Mouse (Mus musculus) layer of hippocampus, adult 2 months (tissue): ENCODE measurements around the gene Cwf19l1. TPM values are rescaled to one million over a fixed set of nuclear protein-coding genes. Genes with fewer than 3 reads are reported as not detected.
A peak's percentile ranks its signal among the peaks of the same experiment; 100 is the strongest.

Source experiments
- DNase-seq, 2 experiments: peaks; one replicate each; pipeline ENCODE4 v3.0.0; 2022; ENCODE audit warnings: low spot score in 2 of 2
- H3K27ac ChIP-seq: fragments of 200-600 bp; 2 replicates; pipeline ENCODE4 v1.8.1; 2022
- H3K4me3 ChIP-seq: fragments of 200-600 bp; 2 replicates; pipeline ENCODE4 v1.8.1; 2022; ENCODE audit warnings: mild to moderate bottlenecking
- CTCF ChIP-seq: fragments of 200-600 bp; conservative IDR thresholded peaks from 2 replicates; pipeline ENCODE4 v1.8.1; 2022; ENCODE audit warnings: antibody characterized with exemption, mild to moderate bottlenecking, moderate library complexity
- long read RNA-seq, 2 experiments: library from polyadenylated mRNA; stranded (forward); transcript quantifications; one replicate each; pipeline ENCODE4 v2.0.0; 2021; ENCODE audit warnings: borderline mapping rate in 2 of 2
- total RNA-seq, 2 experiments: library from RNA; stranded (reverse); gene quantifications; 2 replicates each; pipeline ENCODE4 v1.2.3; 2021

Cwf19l1 gene
- total RNA-seq, result 10 to 100 TPM; 18.0 to 19.4 TPM
- long read RNA-seq, experiment 1, partial matches to known transcripts, result 0 of 3 reads
- long read RNA-seq, experiment 1, other reads (novel, unspliced or antisense), result 1 of 3 reads
- long read RNA-seq, experiment 2, transcript Cwf19l1-201 (14 exons, 3,581 nt), result major isoform, 6 of 15 reads
- long read RNA-seq, experiment 2, partial matches to known transcripts, result 1 of 15 reads
- long read RNA-seq, experiment 2, other reads (novel, unspliced or antisense), result 8 of 15 reads

DNA sequence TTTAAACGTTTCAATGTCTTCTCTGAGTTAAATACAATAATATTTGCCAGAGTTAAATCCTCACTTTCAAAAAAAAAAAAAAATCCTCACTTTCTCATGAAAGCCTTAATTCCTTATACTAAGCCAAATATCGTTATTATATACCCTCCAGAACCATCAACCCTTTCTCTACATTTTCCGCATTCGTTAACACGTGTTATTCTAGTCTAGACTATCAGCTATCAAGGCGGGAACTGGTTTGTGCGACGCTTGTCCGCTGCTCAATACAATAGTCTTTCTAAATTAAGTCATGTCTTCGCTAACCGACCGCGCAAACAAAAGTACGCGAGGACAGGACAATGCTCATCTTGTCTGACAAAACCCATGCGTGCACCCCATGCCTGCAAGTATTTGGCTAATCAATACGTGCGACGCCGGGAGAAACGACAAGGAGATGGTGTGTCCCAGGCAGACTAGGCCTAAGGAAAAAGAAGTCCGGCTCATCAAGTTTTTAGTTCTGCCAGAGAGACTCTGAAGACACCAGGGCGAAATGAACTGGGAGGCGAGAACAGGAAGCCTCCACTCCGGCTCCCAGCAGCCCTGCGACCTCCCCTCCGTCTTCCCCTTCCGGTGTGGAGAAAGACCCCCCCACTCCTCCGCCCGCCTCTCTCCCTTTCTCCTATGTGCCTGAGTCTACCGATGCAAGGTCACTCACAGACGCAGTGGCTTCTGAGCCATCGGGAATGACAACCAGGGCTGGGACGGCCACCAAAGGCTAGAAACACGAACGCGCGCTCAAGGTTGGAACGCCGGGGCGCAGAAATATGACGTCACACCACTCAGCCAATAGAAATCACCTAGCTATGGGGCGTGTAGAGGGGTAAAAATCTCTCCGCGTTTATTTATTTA, at the start of gene Cwf19l1:
Cwf19l1 (minus strand) TSS at position 805 of the 888 bp plus-strand sequence.
- no peak for TF ChIP-seq CTCF
- H3K27ac ChIP-seq, result peak within 1 kb of the TSS; percentile 88
- peak; percentile 84 to 88 for DNase-seq
- peak within 1 kb of the TSS; percentile 58 for H3K4me3 ChIP-seq

GRCm38 (mm10) chr19:44183968-44184367, 48.3 kb upstream of the Cwf19l1 start:
- no peak for TF ChIP-seq CTCF
- DNase-seq, result no peak
- H3K27ac ChIP-seq, result peak overlapping the region; percentile 71
- no peak overlapping the region for H3K4me3 ChIP-seq

GRCm38 (mm10) chr19:44180502-44180901, 44.8 kb upstream of the Cwf19l1 start:
- TF ChIP-seq CTCF, result no peak
- DNase-seq, result no peak

DNA sequence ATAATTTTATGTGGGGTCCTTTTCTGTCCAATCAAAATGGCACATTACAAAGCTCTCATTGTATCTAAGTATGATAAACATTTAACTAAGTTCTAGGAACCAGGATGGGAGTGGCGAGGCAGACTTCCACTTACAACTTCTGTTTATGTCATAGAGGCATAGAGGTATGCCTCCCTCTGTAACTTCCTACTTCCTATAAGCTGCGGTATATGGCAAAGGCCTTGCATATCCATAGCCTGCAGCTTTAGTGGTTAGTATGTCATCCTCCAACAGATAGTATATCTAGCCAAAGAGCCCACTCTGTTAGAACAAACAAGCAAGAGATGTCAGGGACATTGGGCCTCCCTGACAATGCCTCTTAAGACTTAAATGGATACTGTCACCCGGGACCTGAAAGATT, 41.1 kb upstream of the Cwf19l1 start:
- Histone ChIP-seq H3K4me3 (no peak overlapping the region), H3K27ac (no peak overlapping the region)
- DNase-seq, result no peak
- no peak for TF ChIP-seq CTCF

More at GRCm38 (mm10) chr19:44180502-44180901, 44.8 kb upstream of the Cwf19l1 start:
- Histone ChIP-seq H3K27ac (no peak overlapping the region), H3K4me3 (no peak overlapping the region)

GRCm38 (mm10) chr19:44174835-44175234, 39.2 kb upstream of the Cwf19l1 start:
- TF ChIP-seq CTCF, result no peak
- no peak for DNase-seq
- H3K27ac ChIP-seq, result no peak overlapping the region
- no peak overlapping the region for H3K4me3 ChIP-seq

DNA sequence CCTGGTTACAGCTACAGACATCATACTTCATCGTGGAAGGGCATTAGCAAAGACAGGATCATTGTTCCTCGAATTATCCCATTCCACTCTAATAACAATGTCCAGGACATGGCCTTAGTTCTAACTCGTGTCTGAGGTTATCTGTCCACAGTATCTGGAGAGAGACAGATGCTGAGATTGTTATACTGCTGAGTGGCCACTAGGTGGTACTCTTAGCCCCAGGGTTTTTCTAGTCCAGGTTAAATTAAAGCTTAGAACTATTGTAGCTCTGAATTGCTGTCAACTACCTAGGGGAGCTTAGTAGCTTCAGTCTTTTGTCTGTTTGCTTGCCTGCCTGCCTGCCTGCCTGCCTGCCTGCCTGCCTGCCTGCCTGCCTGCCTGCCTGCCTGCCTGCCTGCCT, 25.8 kb upstream of the Cwf19l1 start:
- TF ChIP-seq CTCF, result peak; percentile 83
- H3K4me3 ChIP-seq, result no peak overlapping the region
- no peak for DNase-seq
- no peak overlapping the region for H3K27ac ChIP-seq

DNA sequence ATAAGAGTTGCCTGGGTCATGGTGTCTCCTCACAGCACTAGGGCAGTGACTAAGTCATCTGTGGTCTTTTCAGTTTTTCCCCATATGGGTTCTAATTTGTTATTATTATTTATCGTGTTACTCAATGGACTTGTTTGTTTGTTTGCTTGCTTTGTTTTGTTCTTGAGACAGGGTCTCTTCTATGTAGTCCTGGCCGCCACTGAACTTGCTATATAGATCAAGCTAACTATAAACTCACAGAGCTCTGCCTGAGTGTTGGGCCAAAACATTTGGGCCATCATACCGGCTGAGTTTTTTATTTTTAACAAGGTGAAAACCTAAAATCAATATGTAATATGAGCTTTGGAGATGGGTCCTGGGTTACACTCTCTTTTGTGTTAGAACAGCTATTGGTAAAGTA, 23.7 kb upstream of the Cwf19l1 start:
- no peak overlapping the region for H3K27ac ChIP-seq
- no peak for TF ChIP-seq CTCF
- DNase-seq, result no peak
- H3K4me3 ChIP-seq, result no peak overlapping the region

DNA sequence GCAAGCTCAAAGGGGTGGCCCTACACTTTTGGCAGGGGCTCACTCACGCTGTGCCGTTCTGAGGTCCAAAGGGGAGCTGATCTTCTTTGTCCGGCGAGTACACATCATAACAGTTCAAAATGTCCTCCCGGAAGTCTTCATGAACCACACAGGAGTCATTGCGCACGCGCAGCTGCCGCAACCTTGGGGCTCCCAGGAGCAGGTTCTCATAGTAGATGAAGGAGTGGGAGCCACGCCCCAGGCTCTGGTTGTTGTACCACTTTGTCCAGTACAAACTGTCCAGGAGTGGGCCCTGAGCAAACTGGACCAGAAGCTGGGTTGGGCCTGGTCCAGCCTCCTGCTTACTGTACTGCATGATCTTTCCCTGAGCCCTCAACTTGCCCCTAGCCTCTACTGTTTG, 21.3 kb upstream of the Cwf19l1 start:
- no peak for TF ChIP-seq CTCF
- no peak overlapping the region for H3K4me3 ChIP-seq
- H3K27ac ChIP-seq, result no peak overlapping the region
- no peak for DNase-seq

DNA sequence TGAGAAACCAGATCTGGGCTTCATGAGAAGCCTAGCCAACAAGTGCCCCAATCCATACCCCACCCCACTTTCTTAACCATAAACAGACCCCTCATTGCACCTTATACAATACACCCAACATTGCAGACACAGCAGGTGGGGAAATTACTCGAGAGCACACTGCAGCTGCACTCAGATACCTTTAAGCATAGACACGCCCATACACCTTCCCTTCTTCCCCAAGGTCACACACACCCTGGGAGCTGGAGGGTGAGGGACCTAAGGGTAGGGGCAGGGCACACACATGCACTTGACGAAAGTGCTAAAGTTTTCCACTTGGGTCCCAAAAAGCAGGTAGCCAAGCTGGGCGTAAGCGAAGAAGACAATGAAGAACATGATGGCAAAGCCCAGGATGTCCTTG, 18.1 kb upstream of the Cwf19l1 start:
- no peak for DNase-seq
- no peak for TF ChIP-seq CTCF
- H3K4me3 ChIP-seq, result no peak overlapping the region

DNA sequence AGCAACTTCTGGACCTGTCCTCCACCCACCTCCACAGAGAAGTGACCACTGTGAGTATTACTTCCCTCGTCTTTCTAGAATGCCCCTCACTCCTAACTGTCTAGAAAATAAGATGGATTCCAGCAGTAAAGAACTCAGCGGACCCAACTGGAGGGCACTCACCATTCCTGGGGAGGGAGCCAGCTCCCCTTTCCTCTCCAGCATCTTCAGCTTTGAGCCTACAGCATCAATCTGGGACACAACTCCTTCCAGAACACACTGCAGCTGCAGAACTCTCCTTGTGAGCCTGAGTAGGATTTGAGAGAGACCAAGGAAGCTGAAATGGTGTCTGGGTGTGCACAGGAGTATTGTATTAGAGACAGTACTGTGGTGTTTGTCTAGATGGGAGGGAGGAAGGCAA, 13.3 kb upstream of the Cwf19l1 start:
- no peak for TF ChIP-seq CTCF
- no peak for DNase-seq
- H3K27ac ChIP-seq, result no peak overlapping the region
- no peak overlapping the region for H3K4me3 ChIP-seq

More for the DNA sequence above, 18.1 kb upstream of the Cwf19l1 start:
- no peak overlapping the region for H3K27ac ChIP-seq

- DNase-seq, result no peak
- TF ChIP-seq CTCF, result peak; percentile 46
- Histone ChIP-seq H3K27ac (no peak overlapping the region), H3K4me3 (no peak overlapping the region)
These were observed 12.7 kb upstream of the Cwf19l1 start for GRCm38 (mm10) chr19:44148345-44148744.

- Histone ChIP-seq H3K4me3 (no peak overlapping the region), H3K27ac (no peak overlapping the region; the same call in 1 of the 2 replicates)
- DNase-seq, result no peak
- TF ChIP-seq CTCF, result no peak
These were observed 11.3 kb upstream of the Cwf19l1 start for GRCm38 (mm10) chr19:44146951-44147350.

DNA sequence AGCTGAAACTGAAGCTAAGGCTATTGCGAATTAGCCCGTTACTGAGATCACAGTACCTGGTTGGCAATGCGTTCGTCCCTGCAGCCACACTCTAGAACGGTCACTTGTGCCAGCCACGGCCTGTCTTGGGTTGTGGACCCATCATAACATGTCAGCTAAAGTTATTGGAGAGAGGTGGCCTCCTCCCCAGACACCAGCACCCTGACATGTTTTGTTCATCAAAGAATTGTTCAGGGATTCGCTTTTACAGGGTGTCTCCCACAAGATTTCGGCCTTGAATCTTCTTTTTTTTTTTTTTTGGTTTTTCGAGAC, 10.8 kb upstream of the Cwf19l1 start:
- no peak for TF ChIP-seq CTCF
- peak overlapping the region; percentile 94 for H3K27ac ChIP-seq
- no peak for DNase-seq
- peak overlapping the region; percentile 71 for H3K4me3 ChIP-seq
